Comparison of ENCODE assay signal across 18 mouse cellular contexts in genomic region chr5:116497866-116498265, GRCm38 (mm10).
"Had no signal": no experiment of that assay in that cellular context is flagged by ENCODE, and none has a peak within 500 bp of the region (broad histone marks: within the 10 kb centered on the region; RNA-seq: fewer than 3 reads in every experiment).

No protein-coding gene starts in this region.

- H3K9ac ChIP-seq: limb, embryonic 12.5 days; limb, embryonic 15.5 days; liver, embryonic 14.5 days; lung, embryonic 15.5 days; neural tube, embryonic 13.5 days; stomach, embryonic 15.5 days had no signal

- H3K36me3 ChIP-seq: limb, embryonic 12.5 days; limb, embryonic 15.5 days; lung, embryonic 15.5 days; neural tube, embryonic 13.5 days; stomach, embryonic 15.5 days had no signal

- H3K27me3 ChIP-seq: limb, embryonic 12.5 days; lung, embryonic 15.5 days; neural tube, embryonic 13.5 days; stomach, embryonic 15.5 days had no signal

- H3K27ac ChIP-seq: kidney, postnatal 0 days; limb, embryonic 12.5 days; limb, embryonic 15.5 days; liver, embryonic 14.5 days; lung, embryonic 15.5 days; stomach, embryonic 15.5 days had no signal

- H3K9me3 ChIP-seq: limb, embryonic 12.5 days; limb, embryonic 15.5 days; lung, embryonic 15.5 days; neural tube, embryonic 13.5 days; stomach, embryonic 15.5 days had no signal

- H3K4me3 ChIP-seq: layer of hippocampus, adult 2 months; limb, embryonic 12.5 days; limb, embryonic 15.5 days; lung, embryonic 15.5 days; myocyte; neural tube, embryonic 13.5 days; stomach, embryonic 15.5 days had no signal

- DNase-seq: layer of hippocampus, adult 9-11 months; lung, adult 18-20 months; lung, postnatal 4 days; midbrain, embryonic 14.5 days; right cerebral cortex, postnatal 25 days; spleen, adult 18-20 months; thymus, postnatal 25 days had no signal

- H3K4me1 ChIP-seq: limb, embryonic 15.5 days; lung, embryonic 15.5 days; stomach, embryonic 15.5 days had no signal

- H3K4me2 ChIP-seq: limb, embryonic 12.5 days; limb, embryonic 15.5 days; liver, embryonic 11.5 days; lung, embryonic 15.5 days; midbrain, embryonic 11.5 days; neural tube, embryonic 13.5 days; stomach, embryonic 15.5 days had no signal
